Mouse (Mus musculus): Measurements from ENCODE around the gene Sumf1. TPM values are rescaled to one million over a fixed set of nuclear protein-coding genes. Genes with fewer than 3 reads are reported as not detected.

The Sumf1 gene
- total and polyA plus RNA-seq, 2 experiments from 2014 or later = 13.7 to 23.0 TPM

GRCm38 (mm10) chr6:108130718-108131117 lies 54.7 kb downstream of the Sumf1 start:
- WGBS = 91% methylated on average over 5 of the region's 5 CpGs
- TF ChIP-seq CTCF (IDR thresholded peaks at IDR 0.05) = no peak
- ATAC-seq (ENCODE audit: low FRiP score) = no peak

GRCm38 (mm10) chr6:108126631-108127030 lies 58.8 kb downstream of the Sumf1 start:
- DNase-seq (ENCODE audit: low spot score) (no peak), ATAC-seq (ENCODE audit: low FRiP score) (no peak)
- Histone ChIP-seq H3K27ac (ENCODE audit: low read depth, low read length) (no peak overlapping the region), H3K4me3 (ENCODE audit: low read depth, low read length) (no peak overlapping the region), H3K9me3 (ENCODE audit: low read length) (no peaks in the 10 kb centered on the region), H3K4me1 (ENCODE audit: insufficient read depth, low read length) (no peaks in the 10 kb centered on the region), H3K9ac (replicated peaks; ENCODE audit: low read length, poor library complexity, severe bottlenecking) (no peak overlapping the region), H3K36me3 (ENCODE audit: insufficient read depth, low read length) (no peaks in the 10 kb centered on the region), H3K27me3 (ENCODE audit: insufficient read depth, low read length) (no peaks in the 10 kb centered on the region), H3K4me2 (ENCODE audit: low read depth, low read length, poor library complexity, severe bottlenecking) (no peak overlapping the region)
- 83% methylated on average over 3 of the region's 3 CpGs for WGBS
- TF ChIP-seq CTCF (IDR thresholded peaks at IDR 0.05) = no peak

More at GRCm38 (mm10) chr6:108130718-108131117, 54.7 kb downstream of the Sumf1 start:
- H3K4me3 ChIP-seq (ENCODE audit: low read depth, low read length) = no peak overlapping the region
- no peaks in the 10 kb centered on the region for H3K4me1 ChIP-seq (ENCODE audit: insufficient read depth, low read length)
- H3K9ac ChIP-seq (replicated peaks; ENCODE audit: low read length, poor library complexity, severe bottlenecking) = no peak overlapping the region
- no peaks in the 10 kb centered on the region for H3K27me3 ChIP-seq (ENCODE audit: insufficient read depth, low read length)
- H3K9me3 ChIP-seq (ENCODE audit: low read length) = no peaks in the 10 kb centered on the region
- H3K4me2 ChIP-seq (ENCODE audit: low read depth, low read length, poor library complexity, severe bottlenecking) = no peak overlapping the region
- H3K36me3 ChIP-seq (ENCODE audit: insufficient read depth, low read length) = no peaks in the 10 kb centered on the region
- no peak for DNase-seq (ENCODE audit: low spot score)
- no peak overlapping the region for H3K27ac ChIP-seq (ENCODE audit: low read depth, low read length)

GRCm38 (mm10) chr6:108125474-108125873 lies 59.9 kb downstream of the Sumf1 start:
- ATAC-seq (ENCODE audit: low FRiP score) = no peak
- Histone ChIP-seq H3K27ac (ENCODE audit: low read depth, low read length) (no peak overlapping the region), H3K27me3 (ENCODE audit: insufficient read depth, low read length) (no peaks in the 10 kb centered on the region), H3K4me3 (ENCODE audit: low read depth, low read length) (no peak overlapping the region), H3K9me3 (ENCODE audit: low read length) (no peaks in the 10 kb centered on the region), H3K9ac (replicated peaks; ENCODE audit: low read length, poor library complexity, severe bottlenecking) (no peak overlapping the region), H3K4me2 (ENCODE audit: low read depth, low read length, poor library complexity, severe bottlenecking) (no peak overlapping the region), H3K4me1 (ENCODE audit: insufficient read depth, low read length) (no peaks in the 10 kb centered on the region), H3K36me3 (ENCODE audit: insufficient read depth, low read length) (no peaks in the 10 kb centered on the region)
- no peak for DNase-seq (ENCODE audit: low spot score)
- TF ChIP-seq CTCF (IDR thresholded peaks at IDR 0.05) = no peak
- WGBS = 73% methylated on average over 1 of the region's 1 CpGs

GRCm38 (mm10) chr6:108117881-108118280 lies 67.5 kb downstream of the Sumf1 start:
- Histone ChIP-seq H3K4me2 (ENCODE audit: low read depth, low read length, poor library complexity, severe bottlenecking) (no peak overlapping the region), H3K4me3 (ENCODE audit: low read depth, low read length) (no peak overlapping the region), H3K9ac (replicated peaks; ENCODE audit: low read length, poor library complexity, severe bottlenecking) (no peak overlapping the region), H3K9me3 (ENCODE audit: low read length) (no peaks in the 10 kb centered on the region), H3K27me3 (ENCODE audit: insufficient read depth, low read length) (no peaks in the 10 kb centered on the region), H3K27ac (ENCODE audit: low read depth, low read length) (no peak overlapping the region), H3K4me1 (ENCODE audit: insufficient read depth, low read length) (no peaks in the 10 kb centered on the region; the same call in 1 of the 2 replicates), H3K36me3 (ENCODE audit: insufficient read depth, low read length) (no peaks in the 10 kb centered on the region)
- DNase-seq (ENCODE audit: low spot score) (no peak), ATAC-seq (ENCODE audit: low FRiP score) (no peak)
- TF ChIP-seq CTCF (IDR thresholded peaks at IDR 0.05) = no peak
- 95% methylated on average over 6 of the region's 6 CpGs for WGBS

GRCm38 (mm10) chr6:108114971-108115370 lies 70.4 kb downstream of the Sumf1 start:
- Histone ChIP-seq H3K27me3 (ENCODE audit: insufficient read depth, low read length) (no peaks in the 10 kb centered on the region), H3K4me2 (ENCODE audit: low read depth, low read length, poor library complexity, severe bottlenecking) (no peak overlapping the region), H3K9ac (replicated peaks; ENCODE audit: low read length, poor library complexity, severe bottlenecking) (no peak overlapping the region), H3K36me3 (ENCODE audit: insufficient read depth, low read length) (no peaks in the 10 kb centered on the region), H3K4me1 (ENCODE audit: insufficient read depth, low read length) (no peaks in the 10 kb centered on the region; the same call in 1 of the 2 replicates), H3K9me3 (ENCODE audit: low read length) (no peaks in the 10 kb centered on the region), H3K4me3 (ENCODE audit: low read depth, low read length) (no peak overlapping the region), H3K27ac (ENCODE audit: low read depth, low read length) (no peak overlapping the region)
- ATAC-seq (ENCODE audit: low FRiP score) = no peak
- WGBS = 100% methylated on average over 1 of the region's 1 CpGs
- no peak for DNase-seq (ENCODE audit: low spot score)
- TF ChIP-seq CTCF (IDR thresholded peaks at IDR 0.05) = no peak

- Histone ChIP-seq H3K27ac (ENCODE audit: low read depth, low read length) (no peak overlapping the region), H3K9ac (replicated peaks; ENCODE audit: low read length, poor library complexity, severe bottlenecking) (no peak overlapping the region), H3K4me2 (ENCODE audit: low read depth, low read length, poor library complexity, severe bottlenecking) (no peak overlapping the region), H3K9me3 (ENCODE audit: low read length) (no peaks in the 10 kb centered on the region), H3K27me3 (ENCODE audit: insufficient read depth, low read length) (no peaks in the 10 kb centered on the region), H3K4me3 (ENCODE audit: low read depth, low read length) (no peak overlapping the region), H3K4me1 (ENCODE audit: insufficient read depth, low read length) (no peaks in the 10 kb centered on the region), H3K36me3 (ENCODE audit: insufficient read depth, low read length) (no peaks in the 10 kb centered on the region)
- DNase-seq (ENCODE audit: low spot score) = no peak
- ATAC-seq (ENCODE audit: low FRiP score) = no peak
- TF ChIP-seq CTCF (IDR thresholded peaks at IDR 0.05) = no peak
Measured at GRCm38 (mm10) chr6:108111693-108112092, 73.7 kb downstream of the Sumf1 start.
